Mouse (Mus musculus) testis, adult 2 months (tissue): ENCODE measurements around the gene Fcgrt.

ENCODE experiments used
- CTCF ChIP-seq: fragments of 200-500 bp; IDR thresholded peaks from 2 replicates; pipeline ENCODE4 v1.5.1; 2012; ENCODE audit warnings: low read depth, mild to moderate bottlenecking, inconsistent platforms, low read length, moderate library complexity; ENCODE audit not compliant: control insufficient read depth, insufficient read depth, insufficient replicate concordance
- POLR2A ChIP-seq: fragments of 200-500 bp; IDR thresholded peaks from 2 replicates; pipeline ENCODE4 v1.6.1; 2012; ENCODE audit warnings: low read depth, mild to moderate bottlenecking, inconsistent platforms, low read length, moderate library complexity; ENCODE audit not compliant: control insufficient read depth

DNA sequence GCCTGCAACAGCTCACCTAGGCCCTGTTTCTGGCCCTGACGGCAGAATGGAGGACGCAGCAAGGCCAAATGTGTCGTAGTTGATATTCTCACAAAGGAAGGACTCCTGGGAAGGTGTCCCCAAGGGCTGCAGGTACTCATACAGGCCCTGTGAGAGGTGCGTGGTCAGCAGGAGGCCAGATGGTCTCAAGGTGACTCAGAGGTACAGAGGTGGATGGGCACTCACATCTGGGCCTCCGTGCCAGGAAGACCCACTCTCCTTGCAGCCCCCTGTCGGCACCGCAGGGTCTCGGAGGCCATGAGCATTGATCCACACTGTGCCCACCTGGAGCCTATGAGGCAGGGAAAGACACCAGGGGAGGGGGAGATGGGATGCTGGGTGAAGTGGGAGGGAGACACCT is 41.8 kb upstream of the Fcgrt start:
- TF ChIP-seq CTCF (no peak), POLR2A (no peak)
